Mouse (Mus musculus) ZHBTc4 (cell line): Measurements from ENCODE around the gene Tssk1.

Experiments
- DNase-seq: peaks from one replicate; pipeline ENCODE4 v3.0.0-alpha.2; 2011; ENCODE audit warnings: low read depth, low spot score

Tssk1 gene

GRCm38 (mm10) chr16:17893923-17894322 is at the start of gene Tssk1:
TSS of gene Tssk1 (plus strand) at chr16:17894223.
- no peak for DNase-seq

DNA sequence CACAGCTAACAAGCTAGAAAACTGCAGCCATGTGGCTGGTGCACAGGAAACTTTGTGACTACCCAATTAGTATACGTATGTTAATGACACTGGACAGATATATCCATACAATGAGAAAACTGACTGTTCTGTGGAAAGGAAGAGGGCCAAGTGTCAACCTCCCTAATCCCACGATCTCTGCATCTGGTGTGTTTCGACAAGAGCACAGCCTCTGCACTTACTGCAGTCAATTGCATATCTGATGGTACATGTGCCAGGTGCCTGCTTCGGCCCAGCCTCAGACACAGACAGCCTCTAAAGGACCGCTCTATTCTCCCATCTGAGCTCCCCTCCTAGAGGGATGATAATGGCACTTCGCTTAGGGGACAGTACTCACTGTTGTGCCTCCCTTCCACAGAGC is 45.6 kb upstream of the Tssk1 start:
- DNase-seq = no peak

DNA sequence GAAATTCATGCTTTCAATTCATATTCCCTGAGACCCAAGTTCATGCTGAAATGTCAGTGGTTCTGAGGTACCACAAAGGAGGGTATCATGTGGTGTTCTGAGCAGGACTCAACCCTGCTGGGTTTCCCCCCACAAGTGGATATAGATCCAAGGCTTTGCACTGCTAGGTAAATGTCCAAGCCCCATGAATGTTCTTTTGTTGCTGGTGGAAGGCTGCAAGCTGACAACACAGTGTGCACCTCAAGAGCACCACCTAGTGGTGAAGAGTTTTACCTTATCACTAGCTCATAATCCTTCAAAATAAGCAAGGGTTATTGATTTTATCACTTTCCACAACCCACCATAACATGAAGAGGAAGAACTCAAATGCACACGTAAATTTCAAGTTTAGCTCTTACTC is 45.1 kb upstream of the Tssk1 start:
- peak; percentile 69 for DNase-seq

- no peak for DNase-seq
Measured at GRCm38 (mm10) chr16:17849486-17849885, 44.5 kb upstream of the Tssk1 start.

GRCm38 (mm10) chr16:17851331-17851730 is 42.7 kb upstream of the Tssk1 start:
- no peak for DNase-seq

DNA sequence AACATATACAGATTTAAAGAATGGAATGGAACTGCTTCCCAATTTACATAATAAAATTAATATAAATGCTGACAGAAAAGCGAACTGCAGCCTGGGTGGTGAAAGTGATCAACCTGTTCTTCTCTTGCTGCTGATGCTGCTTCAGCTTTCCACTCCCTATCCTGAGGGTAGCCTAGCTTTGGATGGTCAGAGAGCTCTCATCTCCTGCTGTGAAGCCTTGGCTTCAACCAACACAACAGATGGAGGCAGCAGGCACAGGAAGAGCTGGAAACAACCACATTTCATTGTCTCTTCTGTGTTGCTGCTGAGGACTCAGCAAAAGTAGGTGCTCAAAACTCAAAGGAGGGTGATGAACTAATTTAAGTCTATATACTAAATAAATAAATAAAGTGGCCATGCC is 42.2 kb upstream of the Tssk1 start:
- no peak for DNase-seq

- no peak for DNase-seq
Measured at GRCm38 (mm10) chr16:17853263-17853662, 40.8 kb upstream of the Tssk1 start.

DNA sequence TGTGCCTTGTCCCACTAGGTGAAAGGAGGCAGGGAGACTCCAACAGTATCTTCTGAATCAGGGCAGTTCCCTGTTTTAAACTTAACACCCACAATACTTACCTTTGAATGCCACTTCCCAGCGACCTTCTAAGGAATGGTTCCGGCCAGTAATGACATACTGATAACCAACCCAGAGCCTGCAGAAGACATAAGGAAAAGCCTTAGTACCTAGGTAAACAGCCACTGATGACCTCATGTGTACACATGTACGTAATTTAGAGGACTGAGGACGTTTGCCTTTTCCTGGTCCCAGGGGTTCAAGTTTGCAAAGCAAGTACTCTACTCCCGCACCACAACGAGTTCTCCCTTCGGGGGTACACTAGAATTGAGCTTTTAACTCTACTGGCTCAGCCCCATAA is 36.9 kb upstream of the Tssk1 start:
- no peak for DNase-seq

GRCm38 (mm10) chr16:17858592-17858991 is 35.4 kb upstream of the Tssk1 start:
- DNase-seq = peak; percentile 50

GRCm38 (mm10) chr16:17865293-17865692 is 28.7 kb upstream of the Tssk1 start:
- no peak for DNase-seq

GRCm38 (mm10) chr16:17865770-17866169 is 28.3 kb upstream of the Tssk1 start:
- DNase-seq = peak; percentile 79

- no peak for DNase-seq
Measured at GRCm38 (mm10) chr16:17871248-17871647, 22.8 kb upstream of the Tssk1 start.

DNA sequence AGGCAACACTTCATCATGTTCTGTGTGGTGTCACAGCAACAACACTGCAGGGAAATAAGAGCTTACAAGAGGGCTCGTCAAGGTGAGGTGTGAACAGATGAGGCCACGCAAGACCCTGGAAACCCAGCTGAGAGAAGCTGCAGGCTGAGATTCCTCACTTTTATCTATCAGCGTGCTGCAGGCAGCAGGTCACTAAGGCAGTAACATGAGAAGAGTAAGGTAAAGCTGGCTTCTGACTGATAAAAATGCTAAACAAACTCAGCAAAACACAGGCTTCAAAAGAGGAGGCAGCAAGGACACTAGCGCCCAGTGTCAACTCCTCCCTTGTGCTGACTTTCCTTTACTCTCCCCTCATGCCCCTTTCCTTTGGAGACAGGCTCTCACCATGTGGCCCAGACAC is 21.0 kb upstream of the Tssk1 start:
- no peak for DNase-seq

DNA sequence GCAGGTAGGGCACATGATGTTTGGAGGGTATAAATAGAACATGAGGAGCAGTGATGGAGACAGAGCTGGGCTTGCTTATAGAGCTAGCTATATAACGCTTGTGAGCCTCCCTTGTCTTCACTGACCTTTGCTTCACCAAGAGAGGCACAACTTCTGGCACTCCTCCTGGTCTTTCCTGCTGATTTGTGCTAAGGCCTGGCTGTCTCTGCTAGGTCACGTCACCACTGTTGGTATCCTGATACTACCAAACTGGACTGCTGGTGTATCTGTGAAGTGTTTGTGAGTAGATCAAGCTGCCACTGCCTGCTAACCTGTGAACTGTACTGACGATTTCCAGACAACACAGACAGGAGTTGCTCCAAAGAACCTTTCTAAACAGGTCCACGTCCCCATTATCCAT is 18.8 kb upstream of the Tssk1 start:
- DNase-seq = no peak

GRCm38 (mm10) chr16:17876096-17876495 is 17.9 kb upstream of the Tssk1 start:
- DNase-seq = no peak

DNA sequence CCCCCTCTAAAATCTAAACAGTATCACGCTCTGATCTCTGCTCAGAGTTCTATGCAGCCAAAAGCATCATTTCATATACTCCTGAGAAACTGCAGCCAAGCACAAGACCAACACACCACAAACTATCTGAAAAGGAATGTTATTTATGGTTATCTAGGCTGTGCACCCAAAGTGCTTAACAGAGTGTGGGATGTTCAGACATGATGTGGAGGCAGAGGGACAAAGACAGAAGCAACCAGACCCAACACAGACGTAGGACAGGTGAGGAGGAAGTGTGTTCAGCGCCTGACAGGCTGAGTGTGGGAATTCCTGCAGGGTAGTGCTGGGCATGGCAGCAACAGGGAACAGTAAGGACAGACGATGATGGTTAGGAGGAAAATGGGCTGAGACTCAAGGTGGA is 14.5 kb upstream of the Tssk1 start:
- no peak for DNase-seq

DNA sequence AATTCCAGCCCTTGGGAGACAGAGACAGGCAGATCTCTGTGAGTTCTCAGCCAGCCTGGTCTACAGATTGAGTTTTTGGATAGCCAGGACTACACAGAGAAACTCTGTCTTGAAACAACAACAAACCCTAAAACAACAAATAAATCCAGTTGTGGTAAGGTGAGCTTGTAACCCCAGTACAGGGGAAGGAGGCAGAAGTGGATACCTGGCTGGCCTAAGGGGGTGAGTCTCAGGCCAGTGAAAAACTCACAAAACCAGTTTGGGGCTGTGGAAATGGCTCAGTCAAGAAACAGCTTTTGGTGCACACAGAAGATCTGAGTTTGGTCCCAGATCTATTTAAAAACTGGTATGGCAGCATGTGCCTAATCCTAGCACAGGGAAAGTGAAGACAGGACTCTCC is 11.8 kb upstream of the Tssk1 start:
- no peak for DNase-seq

- DNase-seq = peak; percentile 54
Measured at GRCm38 (mm10) chr16:17884116-17884515, 9.9 kb upstream of the Tssk1 start.

- DNase-seq = no peak
Measured at GRCm38 (mm10) chr16:17889689-17890341, 4.2 kb upstream of the Tssk1 start.

DNA sequence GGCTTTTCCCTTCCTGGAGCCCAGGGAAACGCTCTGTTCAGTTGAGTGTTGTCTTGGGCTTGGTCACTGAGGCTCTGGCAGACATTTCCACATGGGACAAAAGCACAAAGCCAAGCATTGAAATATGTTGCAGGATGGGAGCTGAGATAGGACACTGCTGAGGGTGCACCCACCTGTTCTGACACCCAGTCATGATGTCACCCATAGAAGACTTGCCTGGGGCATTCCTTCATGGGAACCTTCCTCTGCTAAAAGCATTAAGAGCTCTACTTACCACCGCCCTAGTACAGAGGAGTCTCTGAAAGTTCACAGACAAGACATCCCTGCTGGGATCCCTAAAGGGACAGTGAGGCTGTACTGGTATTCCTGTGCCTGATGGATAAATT is 3.7 kb upstream of the Tssk1 start:
- DNase-seq = peak; percentile 16

GRCm38 (mm10) chr16:17890917-17891566 is 3.0 kb upstream of the Tssk1 start:
- peak; percentile 53 for DNase-seq

DNA sequence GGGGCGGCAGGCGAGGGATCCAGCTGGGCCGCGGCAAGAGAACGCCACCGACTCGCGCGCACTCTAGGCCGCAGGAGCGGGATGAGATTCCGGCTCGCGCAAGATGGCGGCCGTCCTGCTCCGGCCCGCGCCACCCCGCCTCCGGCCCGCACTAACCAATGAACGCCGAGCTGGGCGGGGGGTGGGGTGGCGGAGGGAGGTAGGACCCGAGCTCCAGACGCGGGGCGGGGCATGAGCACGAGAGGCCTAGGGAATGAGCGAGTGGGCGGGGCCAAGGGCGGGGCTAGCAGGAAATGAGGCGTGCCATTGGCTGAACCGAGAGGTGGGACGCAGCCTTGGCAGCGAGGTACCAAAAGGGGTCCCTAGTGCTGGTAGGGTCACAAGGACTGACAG is 2.5 kb upstream of the Tssk1 start, which contains the start of gene Gm20518:
TSS of gene Gm20518 (minus strand) at position 105 of the 393 bp plus-strand sequence.
- DNase-seq = peak; percentile 99

DNA sequence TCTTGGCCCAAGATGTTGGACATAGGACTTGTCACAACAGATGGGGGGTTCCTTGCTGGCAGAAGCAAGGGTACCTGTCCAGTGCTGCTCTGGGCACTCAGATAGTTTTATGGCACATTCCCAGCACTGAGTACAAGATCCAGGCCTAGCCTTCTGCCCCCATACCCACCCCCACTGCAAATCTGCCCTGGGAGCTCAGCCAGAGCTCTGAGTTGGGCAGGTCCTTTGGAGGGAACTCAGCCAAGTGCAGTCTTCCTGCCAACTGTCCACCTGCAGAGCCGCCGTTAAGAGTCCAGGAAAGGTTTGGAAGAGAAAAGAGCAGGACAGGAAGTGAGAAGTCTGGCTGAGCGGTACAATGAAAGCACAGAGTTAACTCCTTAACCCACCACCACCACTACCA is 1.4 kb upstream of the Tssk1 start:
- no peak for DNase-seq

DNA sequence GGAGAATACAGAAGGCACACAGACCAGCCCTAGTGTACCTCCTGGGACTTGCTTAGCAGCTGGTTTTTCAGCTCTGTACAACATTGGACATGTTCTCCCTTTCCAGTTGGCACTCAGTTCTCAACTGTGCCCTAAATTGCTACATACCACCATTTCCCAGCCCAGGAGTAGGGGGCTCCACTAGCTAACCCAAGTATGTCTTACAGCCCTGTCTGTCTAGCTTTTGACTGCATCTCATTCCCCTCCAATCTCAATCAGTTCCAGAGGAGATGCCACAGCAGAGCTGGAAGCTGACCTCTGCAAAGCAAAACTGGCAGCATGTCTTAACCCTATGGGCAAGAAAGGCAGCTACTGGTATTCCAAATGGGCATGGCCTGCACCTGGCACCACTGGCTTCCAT is 2.1 kb downstream of the Tssk1 start:
- DNase-seq = no peak
